Mouse (Mus musculus) bone marrow macrophage, adult 2 months (primary cell): ENCODE results near the gene Znhit1. TPM values are rescaled to one million over a fixed set of nuclear protein-coding genes. Genes with fewer than 3 reads are reported as not detected.
A peak's percentile ranks its signal among the peaks of the same experiment; 100 is the strongest.
"Not testable (repeated sequence)": the region's sequence is repeated elsewhere in the genome, so short reads cannot be mapped to it uniquely, and the experiment has no call there.

ENCODE experiments used
- H3K27ac ChIP-seq: 2 replicates; pipeline ENCODE4 v1.5.1; 2012; ENCODE audit warnings: low read depth, low read length; ENCODE audit not compliant: insufficient read depth
- H3K4me1 ChIP-seq: 2 replicates; pipeline ENCODE4 v1.6.1; 2012; ENCODE audit warnings: low read length; ENCODE audit not compliant: control insufficient read depth, insufficient read depth
- H3K4me3 ChIP-seq: 2 replicates; pipeline ENCODE4 v1.5.1; 2012; ENCODE audit warnings: mild to moderate bottlenecking, low read length, moderate library complexity; ENCODE audit not compliant: insufficient read depth
- CTCF ChIP-seq: IDR thresholded peaks from 2 replicates; pipeline ENCODE4 v1.5.1; 2012; ENCODE audit warnings: low read depth, mild to moderate bottlenecking, low read length, moderate library complexity
- POLR2A ChIP-seq: IDR thresholded peaks from 2 replicates; pipeline ENCODE4 v1.6.1; 2012; ENCODE audit warnings: mild to moderate bottlenecking, low read depth, low read length, borderline replicate concordance
- polyA plus RNA-seq: library from polyadenylated mRNA; stranded (reverse); fragments of >200 nt; gene quantifications from 2 replicates; pipeline ENCODE4 v1.2.4, GENCODE M21; 2012; ENCODE audit not compliant: missing spikeins, insufficient read depth, insufficient read length

Gene Znhit1
- polyA plus RNA-seq, 1 experiment: 75.0 TPM

- no peak for TF ChIP-seq CTCF
- TF ChIP-seq POLR2A: no peak
- Histone ChIP-seq H3K27ac (no peak overlapping the region), H3K4me1 (no peaks in the 10 kb centered on the region)
Observed at GRCm38 (mm10) chr5:136943382-136943781, 44.4 kb downstream of the Znhit1 start.

GRCm38 (mm10) chr5:136942781-136943180, 45.0 kb downstream of the Znhit1 start:
- H3K4me3 ChIP-seq: no peak overlapping the region
- H3K4me1 ChIP-seq: no peaks in the 10 kb centered on the region
- no peak overlapping the region for H3K27ac ChIP-seq
- TF ChIP-seq CTCF (no peak), POLR2A (no peak)

More at GRCm38 (mm10) chr5:136943382-136943781, 44.4 kb downstream of the Znhit1 start:
- H3K4me3 ChIP-seq: no peak overlapping the region

GRCm38 (mm10) chr5:136940845-136941560, 46.8 kb downstream of the Znhit1 start:
- H3K27ac ChIP-seq: no peak overlapping the region

GRCm38 (mm10) chr5:136940029-136940428, 47.8 kb downstream of the Znhit1 start:
- H3K27ac ChIP-seq, H3K4me1 ChIP-seq, H3K4me3 ChIP-seq: not testable (repeated sequence)

More at GRCm38 (mm10) chr5:136940845-136941560, 46.8 kb downstream of the Znhit1 start:
- Histone ChIP-seq H3K4me1 (no peaks in the 10 kb centered on the region), H3K4me3 (no peak overlapping the region)
- TF ChIP-seq POLR2A (no peak), CTCF (no peak)

- peak; percentile 34 for TF ChIP-seq CTCF
- TF ChIP-seq POLR2A: no peak
- Histone ChIP-seq H3K4me3 (no peak overlapping the region), H3K27ac (no peak overlapping the region), H3K4me1 (no peaks in the 10 kb centered on the region)
Observed at GRCm38 (mm10) chr5:136939284-136939683, 48.5 kb downstream of the Znhit1 start.

- no peak overlapping the region for H3K27ac ChIP-seq
- TF ChIP-seq POLR2A (no peak), CTCF (no peak)
- no peaks in the 10 kb centered on the region for H3K4me1 ChIP-seq
- no peak overlapping the region for H3K4me3 ChIP-seq
Observed at GRCm38 (mm10) chr5:136937621-136938020, 50.2 kb downstream of the Znhit1 start.

- no peaks in the 10 kb centered on the region for H3K4me1 ChIP-seq
- no peak for TF ChIP-seq POLR2A
- no peak overlapping the region for H3K27ac ChIP-seq
- no peak overlapping the region for H3K4me3 ChIP-seq
Observed at GRCm38 (mm10) chr5:136936750-136937149, 51.1 kb downstream of the Znhit1 start.

- no peak for TF ChIP-seq POLR2A
- peak; percentile 46; the same call in 1 of the 2 replicates for TF ChIP-seq CTCF
- no peak overlapping the region for H3K4me3 ChIP-seq
- no peaks in the 10 kb centered on the region for H3K4me1 ChIP-seq
- no peak overlapping the region for H3K27ac ChIP-seq
Observed at GRCm38 (mm10) chr5:136935905-136936695, 51.7 kb downstream of the Znhit1 start.

- no peak for TF ChIP-seq CTCF
- no peak for TF ChIP-seq POLR2A
- H3K4me1 ChIP-seq: no peaks in the 10 kb centered on the region
- no peak overlapping the region for H3K27ac ChIP-seq
- H3K4me3 ChIP-seq: no peak overlapping the region
Observed at GRCm38 (mm10) chr5:136933930-136934329, 53.9 kb downstream of the Znhit1 start.

GRCm38 (mm10) chr5:136932956-136933355, 54.9 kb downstream of the Znhit1 start:
- Histone ChIP-seq H3K27ac (no peak overlapping the region), H3K4me1 (no peaks in the 10 kb centered on the region), H3K4me3 (no peak overlapping the region)
- no peak for TF ChIP-seq POLR2A
- no peak for TF ChIP-seq CTCF

Other genes with a start within 250 kb of the Znhit1 start
- gene Col26a1, start 104.8 kb downstream of the Znhit1 start, polyA plus RNA-seq: not detected in 2 replicates
- 37.3 and 44.9 TPM in 2 replicates for gene Ift22, start 79.9 kb downstream of the Znhit1 start, polyA plus RNA-seq
- gene Fis1, start 34.7 kb downstream of the Znhit1 start, polyA plus RNA-seq: 146 and 149 TPM in 2 replicates
- not detected in 2 replicates for gene Cldn15, start 21.4 kb downstream of the Znhit1 start, polyA plus RNA-seq
- 66.4 and 66.7 TPM in 2 replicates for gene Plod3, start 1.0 kb downstream of the Znhit1 start, polyA plus RNA-seq
- gene Vgf, start 38.4 kb upstream of the Znhit1 start, polyA plus RNA-seq: not detected in 2 replicates
- gene Ap1s1, start 58.1 kb upstream of the Znhit1 start, polyA plus RNA-seq: 92.4 and 96.8 TPM in 2 replicates
- gene Serpine1, start 84.2 kb upstream of the Znhit1 start, polyA plus RNA-seq: 9.7 and 10.6 TPM in 2 replicates
- gene Trim56, start 128.2 kb upstream of the Znhit1 start, polyA plus RNA-seq: 14.9 and 18.9 TPM in 2 replicates
- gene Muc3, start 161.3 kb upstream of the Znhit1 start, polyA plus RNA-seq: not detected in 2 replicates
- gene Muc3a, start 224.4 kb upstream of the Znhit1 start, polyA plus RNA-seq: not detected in 2 replicates